Mouse (Mus musculus) ES-CJ7 (cell line): ENCODE measurements around the gene BC029722.

Experiments used
- DNase-seq: peaks from one replicate; pipeline ENCODE4 v3.0.0; 2011; ENCODE audit warnings: low read depth, low spot score

BC029722 gene

GRCm38 (mm10) chr2:155819449-155820251 is 424 bp upstream of the BC029722 start:
- DNase-seq = no peak

DNA sequence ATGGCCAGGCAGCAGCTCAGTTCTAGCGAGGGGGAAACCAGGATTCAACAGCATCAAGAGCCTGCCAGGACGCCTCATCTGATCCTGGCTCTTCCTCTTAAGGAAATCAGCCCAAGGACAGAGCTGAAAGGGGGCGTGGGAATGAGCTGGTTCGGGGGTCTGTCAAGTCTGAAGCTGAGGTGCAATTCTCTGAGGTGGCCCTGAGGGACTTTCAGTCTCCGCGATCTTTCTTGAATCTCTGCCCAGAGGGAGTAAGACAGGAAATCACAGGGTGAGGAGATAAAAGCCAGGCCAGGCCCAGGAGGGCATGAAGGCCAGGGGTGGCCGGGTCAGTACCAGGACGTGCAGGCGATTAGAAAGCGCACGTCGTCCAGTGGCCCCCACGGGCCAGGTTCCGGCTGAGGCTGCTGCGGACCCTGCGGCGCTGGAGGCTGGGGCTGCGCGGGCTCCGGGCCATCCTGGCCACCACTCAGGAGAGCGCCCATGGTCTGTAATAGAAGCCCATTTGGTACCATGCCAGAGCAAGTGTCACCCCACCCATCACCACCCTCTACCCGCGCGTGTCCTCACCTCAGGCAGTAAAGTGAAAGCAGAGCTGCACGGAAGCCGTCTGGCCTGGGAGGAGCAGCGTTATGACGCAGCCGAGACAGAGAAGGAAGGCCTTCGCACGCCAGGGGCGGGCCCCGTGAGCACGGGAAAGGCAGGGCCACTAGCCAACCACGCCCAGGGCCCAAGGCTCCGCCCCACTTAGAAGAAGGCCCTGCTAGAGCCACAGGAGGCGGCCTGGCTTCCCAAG is 432 bp downstream of the BC029722 start:
- DNase-seq = peak; percentile 87

DNA sequence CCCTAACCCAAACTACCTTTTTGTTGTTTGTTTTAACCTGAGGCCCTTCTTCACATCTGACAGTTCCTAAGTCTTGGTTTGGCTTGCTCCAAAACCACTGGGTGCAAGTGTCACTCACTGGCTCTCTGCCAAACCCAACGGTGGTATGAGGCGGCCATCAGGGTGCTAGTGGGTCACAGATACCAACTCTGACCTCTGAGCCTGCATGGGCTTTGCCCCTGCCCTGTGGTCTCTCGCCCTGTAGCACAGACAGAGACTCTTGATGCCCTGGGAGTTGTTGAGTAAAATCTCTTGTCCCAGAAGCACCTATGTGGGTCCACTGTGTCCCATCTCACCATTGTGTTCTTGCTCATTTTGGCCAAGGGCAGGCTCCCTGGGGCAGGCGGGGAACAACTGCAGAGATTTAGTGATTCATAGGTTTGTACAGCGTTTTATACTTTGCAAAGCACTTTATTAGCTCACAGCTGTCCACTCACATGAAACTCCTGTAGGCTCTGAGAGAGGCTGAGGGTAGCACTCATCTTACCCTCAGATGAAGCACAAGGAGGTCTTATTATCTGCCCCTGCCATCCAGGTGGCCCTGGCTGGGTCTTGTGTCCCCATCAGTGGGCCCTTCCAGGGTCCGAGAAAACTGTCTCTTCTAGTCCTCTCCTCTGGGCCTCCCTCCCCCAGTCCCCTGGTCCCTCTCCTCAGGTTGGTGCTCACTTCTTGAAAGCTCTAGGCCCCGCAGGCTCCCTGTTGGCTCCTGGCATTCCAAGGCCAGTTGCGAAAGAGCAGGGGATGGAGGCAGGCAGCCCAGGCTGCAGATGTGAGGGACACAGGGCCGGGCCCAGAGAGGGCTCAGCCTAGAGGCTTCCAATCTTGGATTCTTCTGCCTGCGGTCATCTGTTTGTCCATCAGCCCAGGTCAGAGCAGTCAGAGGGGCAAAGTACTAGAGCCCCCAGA is 1.7 kb downstream of the BC029722 start:
- no peak for DNase-seq

- no peak for DNase-seq
Measured at GRCm38 (mm10) chr2:155816179-155816578, 3.0 kb downstream of the BC029722 start.

GRCm38 (mm10) chr2:155814829-155815228 is 4.4 kb downstream of the BC029722 start:
- DNase-seq = no peak

DNA sequence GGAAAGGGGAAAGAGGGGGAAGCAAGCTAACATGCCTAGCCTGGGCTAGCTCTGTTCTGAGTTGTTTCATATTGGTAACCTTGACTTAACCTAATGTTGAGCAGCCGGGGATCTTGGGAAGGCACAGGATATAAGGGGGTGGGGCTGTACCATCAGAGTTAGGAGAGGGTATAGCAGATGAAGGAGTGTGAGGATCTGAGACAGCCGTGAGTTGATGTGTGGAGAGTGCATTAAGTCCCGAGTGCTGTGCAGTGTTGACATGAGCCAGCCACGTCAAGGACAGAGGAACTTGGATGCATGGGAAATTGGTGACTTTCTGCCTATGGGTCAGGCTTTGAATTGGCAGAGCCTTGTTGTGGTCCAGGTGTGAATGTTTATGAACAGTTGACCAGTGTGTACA is 6.6 kb downstream of the BC029722 start:
- DNase-seq = no peak

DNA sequence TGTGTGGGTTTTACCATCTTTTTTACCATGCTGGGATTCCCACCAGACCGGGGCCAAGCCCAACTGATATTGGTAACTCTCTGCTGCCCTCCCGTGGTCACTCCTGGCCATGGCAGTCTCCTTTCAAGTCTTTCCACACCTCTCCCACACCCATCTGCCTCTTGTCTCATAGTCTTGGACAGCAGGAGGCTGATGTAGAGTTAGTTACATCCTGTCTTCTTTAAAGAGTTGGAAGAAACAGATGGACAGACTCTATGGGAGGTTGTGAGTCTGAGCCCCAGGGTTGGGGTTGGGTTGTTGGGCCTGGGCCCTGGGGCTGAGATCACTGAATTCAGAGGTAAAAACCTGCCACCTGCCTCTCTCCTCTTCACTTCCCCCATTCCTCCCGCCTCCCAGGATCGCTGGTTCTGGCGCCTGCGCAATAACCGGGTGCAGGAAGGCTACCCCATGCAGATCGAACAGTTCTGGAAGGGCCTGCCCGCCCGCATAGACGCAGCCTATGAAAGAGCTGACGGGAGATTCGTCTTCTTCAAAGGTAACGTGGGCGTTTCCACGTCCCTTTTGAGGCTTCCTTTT is 7.3 kb downstream of the BC029722 start:
- DNase-seq = peak; percentile 92

DNA sequence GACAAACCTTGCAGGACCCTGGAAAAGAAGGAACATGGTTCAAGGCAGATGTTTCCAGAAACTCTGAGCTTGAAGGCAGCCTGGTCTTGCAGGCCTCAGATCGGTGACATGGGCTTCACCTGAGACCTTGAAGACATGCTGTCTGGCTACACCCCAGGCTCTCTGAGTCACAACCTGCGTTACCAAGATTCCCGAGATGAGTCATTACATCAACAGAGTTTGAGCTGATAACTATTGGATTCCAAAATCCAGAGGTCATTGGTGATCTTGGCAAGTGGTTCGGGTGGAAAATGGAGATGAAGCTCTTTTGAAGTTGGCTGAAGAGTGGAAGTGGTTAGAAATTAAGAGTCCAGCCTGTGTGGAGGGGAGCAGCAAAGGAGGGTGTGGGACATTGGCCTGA is 9.6 kb downstream of the BC029722 start:
- no peak for DNase-seq

DNA sequence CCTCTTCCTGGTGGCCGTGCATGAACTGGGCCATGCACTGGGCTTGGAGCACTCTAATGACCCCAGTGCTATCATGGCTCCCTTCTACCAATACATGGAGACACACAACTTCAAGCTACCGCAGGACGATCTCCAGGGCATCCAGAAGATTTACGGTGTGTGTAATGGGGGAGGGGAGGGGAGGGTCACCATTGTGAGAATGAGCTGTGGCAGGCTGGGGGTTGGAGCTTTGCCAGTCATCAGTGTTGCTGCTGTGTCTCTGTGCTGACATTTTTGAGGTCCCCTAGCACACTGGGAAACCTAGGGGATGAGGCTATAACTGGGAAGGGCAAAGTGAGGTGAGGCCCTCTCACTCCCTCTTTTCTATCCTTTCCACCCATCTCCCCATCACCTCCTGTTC is 11.8 kb downstream of the BC029722 start:
- DNase-seq = no peak

DNA sequence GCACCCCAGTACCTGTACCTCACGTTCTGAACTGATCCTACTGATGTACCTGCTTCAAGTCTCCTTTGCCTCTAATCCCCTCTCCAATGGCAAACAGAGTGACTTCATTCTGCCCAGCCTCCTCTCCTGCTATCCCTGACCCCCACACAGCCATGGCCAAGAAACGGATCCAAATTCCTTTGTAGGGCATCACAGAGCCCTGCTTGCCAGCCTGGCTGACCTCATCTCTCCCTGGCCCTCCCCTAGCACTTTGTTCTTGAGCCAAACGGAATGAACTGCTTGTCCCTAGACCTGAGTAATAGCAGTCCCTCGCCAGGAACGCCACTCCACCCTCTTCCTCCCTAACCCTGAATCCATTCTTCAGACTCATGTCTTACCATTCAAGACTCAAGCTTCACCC is 12.7 kb downstream of the BC029722 start:
- DNase-seq = no peak

- no peak for DNase-seq
Measured at GRCm38 (mm10) chr2:155805925-155806255, 13.3 kb downstream of the BC029722 start.

DNA sequence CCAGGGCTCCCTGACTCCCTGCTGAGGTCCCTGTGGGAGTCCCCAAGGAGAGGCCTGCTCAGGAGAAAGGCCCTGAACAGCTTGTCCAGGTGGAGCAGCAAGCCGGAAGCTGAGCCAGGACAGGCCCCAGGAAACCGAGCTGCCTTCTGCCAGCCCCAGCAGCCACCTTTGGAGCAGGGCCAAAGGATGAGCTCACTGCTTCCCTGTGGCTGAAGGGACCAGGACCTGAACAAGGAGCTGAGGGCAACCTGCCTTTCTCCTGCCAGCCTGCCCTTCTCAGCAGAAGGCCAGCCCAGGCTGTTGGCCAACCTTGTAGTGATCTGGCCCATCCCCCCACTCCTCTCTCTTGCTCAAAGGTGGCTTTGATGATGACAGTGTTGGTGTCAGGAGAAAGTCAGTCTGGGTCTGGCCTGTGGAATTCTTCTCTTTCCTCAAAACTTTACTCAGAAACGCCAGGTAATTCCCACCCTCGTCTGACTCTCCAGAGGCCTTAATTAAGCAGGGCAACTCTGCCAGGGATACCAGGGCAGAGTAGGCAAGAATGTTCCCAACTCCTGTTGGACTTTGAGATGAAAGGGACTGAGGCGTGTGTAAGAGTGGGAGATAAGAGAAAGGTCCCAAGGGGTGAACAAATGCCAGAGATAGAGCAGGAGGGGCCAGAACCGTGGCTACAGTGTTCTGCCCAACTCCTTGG is 13.8 kb downstream of the BC029722 start:
- DNase-seq = no peak

DNA sequence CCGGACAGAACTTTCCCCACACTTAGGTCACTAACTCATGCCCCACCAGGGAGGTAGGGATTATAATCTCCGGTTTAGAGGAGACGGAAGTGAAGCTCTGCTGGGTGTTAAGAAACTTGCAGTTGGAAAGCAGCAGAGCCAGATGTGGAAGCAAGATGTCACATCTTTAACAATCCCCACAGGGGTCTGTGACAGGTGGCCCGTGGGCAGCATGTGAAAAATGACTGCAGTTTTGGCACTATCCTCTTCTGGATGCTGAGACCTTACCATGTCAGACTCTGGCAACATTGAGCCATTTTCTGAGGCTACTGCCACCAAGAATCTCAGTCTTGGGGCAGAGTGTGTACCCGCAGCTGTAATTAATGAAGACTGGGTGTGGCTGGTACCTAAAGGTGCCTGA is 15.2 kb downstream of the BC029722 start:
- no peak for DNase-seq

- DNase-seq = peak; percentile 72
Measured at GRCm38 (mm10) chr2:155802761-155803160, 16.5 kb downstream of the BC029722 start.

- no peak for DNase-seq
Measured at GRCm38 (mm10) chr2:155798613-155799012, 20.6 kb downstream of the BC029722 start.

DNA sequence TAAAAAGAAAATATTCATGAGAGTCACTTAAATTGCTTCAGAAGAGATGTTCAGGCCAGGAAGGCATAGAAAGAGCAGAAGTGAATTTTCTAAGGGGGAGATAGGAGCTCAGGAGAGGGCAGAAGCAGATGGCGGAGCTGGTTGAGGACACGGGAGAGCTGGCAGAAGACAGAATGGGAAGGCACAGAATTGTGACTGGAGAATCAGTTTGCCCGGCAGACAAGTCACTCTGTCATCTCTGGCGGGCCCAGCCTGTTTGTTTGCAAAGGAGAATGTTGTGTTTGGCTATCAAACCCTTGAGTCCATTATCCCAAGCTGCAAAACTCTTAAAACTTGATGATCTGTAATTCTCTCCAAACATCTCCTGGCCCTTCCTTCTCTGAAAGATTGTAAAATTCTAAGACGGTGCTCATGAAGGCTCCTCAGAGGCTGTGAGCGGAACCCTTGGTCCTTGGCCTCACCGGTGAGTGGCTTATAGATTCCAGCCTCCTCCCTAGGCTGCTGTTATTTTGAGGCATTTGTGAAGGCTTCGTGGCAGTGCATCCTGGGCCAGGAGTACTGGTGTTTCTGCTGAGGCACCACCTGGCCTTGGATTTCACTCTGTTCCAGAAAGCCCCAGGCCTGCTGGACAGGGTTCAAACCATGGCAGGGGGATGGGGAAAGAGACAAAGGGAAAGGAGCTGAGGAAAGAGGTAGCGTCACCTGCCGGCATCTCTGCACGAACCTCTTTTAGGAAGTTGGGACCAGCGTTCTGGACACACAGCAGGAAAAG is 24.4 kb downstream of the BC029722 start:
- no peak for DNase-seq

- peak; percentile 23 for DNase-seq
Measured at GRCm38 (mm10) chr2:155792899-155793298, 26.3 kb downstream of the BC029722 start.

DNA sequence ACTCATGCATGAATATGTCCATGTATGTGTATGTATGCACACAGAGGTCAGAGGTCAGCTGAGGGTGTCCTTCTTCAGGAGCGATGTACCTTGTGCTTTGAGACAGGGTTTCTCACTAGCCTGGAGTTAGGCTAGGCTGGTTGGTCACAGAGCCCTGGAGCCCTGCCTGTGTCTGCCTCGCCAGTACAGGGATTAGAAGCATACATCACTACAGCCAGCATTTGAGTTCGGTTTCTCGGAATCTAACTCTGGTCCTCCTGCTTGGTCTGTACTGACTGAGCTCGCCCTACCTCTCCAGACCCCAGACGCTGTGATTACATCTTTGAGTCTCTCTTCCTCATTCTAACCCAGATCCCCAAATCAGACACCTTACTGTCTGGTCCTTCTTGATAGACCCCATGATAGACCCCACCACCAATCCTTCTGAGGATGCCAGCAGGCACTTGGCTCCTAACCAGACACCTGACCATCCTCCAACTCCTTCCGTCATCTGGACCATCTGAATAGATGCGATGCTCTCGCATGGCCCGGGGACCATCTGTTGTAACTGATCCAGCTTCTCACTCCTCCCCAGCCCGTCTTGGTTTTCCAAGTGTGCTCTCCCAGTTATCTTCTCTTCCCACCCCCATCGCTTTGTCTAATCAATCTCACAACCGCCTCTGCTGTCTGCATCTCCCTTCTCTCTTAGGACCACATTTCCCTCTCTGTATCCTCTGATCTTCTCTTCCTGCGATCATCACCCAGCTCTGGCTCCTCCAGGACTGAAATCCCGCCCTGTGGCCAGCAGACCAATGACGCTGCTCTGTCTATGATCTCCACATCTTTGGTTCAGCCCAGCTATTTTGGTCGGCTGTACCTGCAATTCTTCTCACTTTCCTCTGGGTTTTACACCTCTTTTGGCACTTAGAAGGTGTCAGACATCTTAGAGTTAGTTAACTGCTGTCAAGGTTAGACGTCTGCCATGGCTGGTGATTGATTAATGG is 31.0 kb downstream of the BC029722 start:
- DNase-seq = peak; percentile 23

DNA sequence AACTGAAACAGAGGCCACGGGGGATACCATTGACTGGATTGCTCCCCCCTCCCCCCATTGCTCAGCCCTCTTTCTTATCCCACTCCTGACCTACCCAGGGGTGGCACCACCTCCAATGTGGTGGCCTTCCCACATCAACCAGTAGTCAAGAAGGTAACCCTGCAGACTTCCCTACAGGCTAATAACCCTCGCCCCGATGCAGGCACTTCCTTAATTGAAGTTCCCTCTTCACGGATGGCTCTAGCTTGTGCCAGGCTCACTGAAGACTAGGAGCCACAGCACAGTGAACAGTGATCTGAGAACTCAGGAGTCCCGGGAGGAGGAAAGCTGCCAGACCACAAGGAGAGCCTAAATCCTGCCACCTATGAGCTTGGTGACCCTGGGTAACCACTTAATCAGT is 32.3 kb downstream of the BC029722 start:
- DNase-seq = no peak
